Mouse (Mus musculus) left cerebral cortex, postnatal 10 days (tissue): Measurements from ENCODE around the gene BC025920. TPM values are rescaled to one million over a fixed set of nuclear protein-coding genes. Genes with fewer than 3 reads are reported as not detected.

Source experiments
- DNase-seq, 2 experiments: peaks; one replicate each; pipeline ENCODE4 v3.0.0; 2021 to 2022; ENCODE audit warnings: low spot score in 2 of 2, mixed read lengths in 1 of 2; ENCODE audit errors: extremely low spot score in 1 of 2
- intact Hi-C: fragments of 180-260 bp; cut with DNase I; formaldehyde crosslinking; loops from one replicate; pipeline ENCODE4 v1.15.1; 2025
- total RNA-seq, 2 experiments: library from RNA; stranded (reverse); gene quantifications; 2 replicates each; pipeline ENCODE4 v1.2.3; 2021

Gene BC025920
- total RNA-seq, 2 experiments from 2014 or later = 1.9 to 2.2 TPM

DNA sequence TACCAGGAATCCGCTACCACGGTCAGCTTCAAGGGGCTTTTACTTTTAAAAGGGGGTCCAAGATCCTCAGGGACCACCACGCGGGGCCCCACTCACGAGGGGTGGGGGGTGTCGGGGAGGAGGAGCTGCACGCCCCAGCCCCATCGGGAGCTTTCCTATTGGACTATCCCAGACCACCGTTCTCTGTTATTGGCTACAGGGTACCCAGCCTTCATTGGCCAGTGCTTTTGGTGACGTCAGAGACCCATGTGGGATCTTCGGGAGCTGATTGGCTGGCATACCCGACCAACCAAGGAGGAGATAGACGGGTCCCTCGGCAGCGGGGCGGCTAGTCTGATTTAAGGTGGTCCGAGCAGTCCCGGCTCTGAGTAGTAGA lies 34.6 kb upstream of the BC025920 start:
- intact Hi-C loops = no loop called here
- peak; percentile 98 to 100 for DNase-seq

DNA sequence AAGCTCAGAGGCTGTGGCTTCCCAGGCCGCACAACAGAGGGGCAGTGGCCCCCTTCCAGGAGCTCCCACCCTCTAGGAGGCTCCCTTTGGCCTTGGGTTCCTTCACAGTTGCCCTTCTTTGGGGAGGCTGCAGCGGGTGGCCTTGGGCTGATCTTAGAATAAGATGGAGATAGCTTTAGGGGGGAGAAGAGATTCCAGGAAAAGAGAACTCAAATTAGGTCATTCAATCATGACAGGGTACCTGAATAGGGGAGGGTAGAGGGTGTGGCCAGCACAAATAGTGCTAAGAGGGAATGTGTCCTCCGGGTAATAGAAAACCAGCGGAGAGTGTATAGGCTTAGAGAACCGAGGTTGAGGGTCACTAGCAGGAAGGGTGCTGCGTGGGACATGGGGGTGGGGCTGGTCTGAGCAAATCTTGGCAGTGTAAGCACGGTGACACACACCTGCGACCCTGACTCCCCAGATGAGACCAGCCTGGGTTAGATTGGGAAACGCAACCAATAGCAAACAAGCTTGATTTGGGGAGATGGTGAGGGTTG lies 33.9 kb upstream of the BC025920 start:
- intact Hi-C loops = no loop called here
- no peak for DNase-seq

GRCm38 (mm10) chr10:81572975-81573374 lies 33.1 kb upstream of the BC025920 start:
- intact Hi-C loops = no loop called here
- peak in 1 of 2 experiments; percentile 62 for DNase-seq

GRCm38 (mm10) chr10:81574081-81575056 lies 31.7 kb upstream of the BC025920 start, which contains the start of gene Tle2:
Gene Tle2, plus strand, starts transcription at chr10:81574561.
- intact Hi-C loops = no loop called here
- no peak for DNase-seq

GRCm38 (mm10) chr10:81575208-81575631 lies 30.9 kb upstream of the BC025920 start:
- DNase-seq = no peak
- intact Hi-C loops = no loop called here

- intact Hi-C loops = no loop called here
Observed at GRCm38 (mm10) chr10:81575695-81576094, 30.4 kb upstream of the BC025920 start.

DNA sequence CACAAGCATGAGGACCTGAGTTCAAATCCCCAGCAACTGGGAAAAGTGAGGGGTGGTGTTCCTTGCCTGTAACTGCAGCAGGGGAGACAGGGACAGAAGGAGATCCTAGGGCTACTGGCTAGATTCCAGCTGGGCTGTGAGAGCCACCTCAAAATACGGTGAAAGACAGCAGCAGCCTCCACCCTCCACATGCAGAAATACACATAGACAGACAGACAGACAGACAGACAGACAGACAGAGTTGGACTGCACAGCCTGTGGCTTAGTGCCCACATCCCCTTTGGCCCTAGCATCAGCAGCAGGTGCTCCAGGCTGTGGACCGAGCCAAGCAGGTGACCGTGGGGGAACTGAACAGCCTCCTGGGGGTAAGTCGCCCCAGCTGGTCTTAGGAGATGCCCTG lies 26.1 kb upstream of the BC025920 start:
- no peak for DNase-seq
- intact Hi-C loops = no loop called here

More at GRCm38 (mm10) chr10:81575695-81576094, 30.4 kb upstream of the BC025920 start:
- no peak for DNase-seq

GRCm38 (mm10) chr10:81580441-81581070 lies 25.5 kb upstream of the BC025920 start:
- intact Hi-C loops = no loop called here
- DNase-seq = no peak

GRCm38 (mm10) chr10:81583347-81583746 lies 22.7 kb upstream of the BC025920 start:
- DNase-seq = no peak
- intact Hi-C loops = no loop called here

- intact Hi-C loops = no loop called here
- DNase-seq = no peak
Observed at GRCm38 (mm10) chr10:81588739-81589138, 17.3 kb upstream of the BC025920 start.

DNA sequence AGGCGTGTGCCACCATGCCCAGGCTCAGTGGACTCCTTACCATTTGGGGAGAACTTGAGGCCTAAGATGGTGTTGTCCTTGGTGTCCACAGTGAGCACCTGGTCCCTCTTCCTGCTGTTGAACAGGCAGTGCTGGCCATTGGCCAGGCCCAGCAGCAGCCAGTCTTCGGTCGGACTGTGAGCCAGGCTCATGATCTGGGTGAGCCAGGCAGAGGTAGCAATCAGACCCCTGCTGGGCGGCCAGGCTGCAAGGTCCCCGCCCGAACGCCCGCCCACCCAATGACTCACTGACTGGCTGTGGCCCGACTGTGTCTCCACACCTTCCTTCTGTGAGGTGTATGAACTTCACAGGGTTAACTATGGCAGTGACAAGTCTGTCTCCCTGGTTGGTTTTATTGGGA lies 14.2 kb upstream of the BC025920 start:
- intact Hi-C loops = no loop called here
- no peak for DNase-seq

- intact Hi-C loops = no loop called here
Observed at GRCm38 (mm10) chr10:81592631-81593030, 13.4 kb upstream of the BC025920 start.

DNA sequence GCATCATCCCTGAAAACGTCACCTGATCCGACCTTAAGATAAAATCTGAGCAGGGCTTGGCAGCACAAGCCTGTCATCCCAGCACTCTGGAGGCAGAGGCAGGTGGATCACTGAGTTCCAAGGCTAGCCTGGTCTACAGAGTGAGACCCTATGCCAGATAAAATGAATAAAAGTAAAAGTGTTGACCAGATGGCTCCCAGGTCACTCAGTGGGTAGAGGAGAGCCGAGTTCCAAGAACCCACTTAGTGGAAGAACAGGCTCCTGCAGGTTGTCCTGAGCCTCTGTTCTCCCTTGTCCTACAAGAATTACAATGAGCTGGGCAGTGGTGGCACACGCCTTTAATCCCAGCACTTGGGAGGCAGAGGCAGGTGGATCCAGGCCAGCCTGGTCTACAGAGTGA lies 12.8 kb upstream of the BC025920 start:
- intact Hi-C loops = no loop called here
- DNase-seq = no peak

More at GRCm38 (mm10) chr10:81592631-81593030, 13.4 kb upstream of the BC025920 start:
- no peak for DNase-seq

GRCm38 (mm10) chr10:81593935-81594334 lies 12.1 kb upstream of the BC025920 start:
- intact Hi-C loops = no loop called here

DNA sequence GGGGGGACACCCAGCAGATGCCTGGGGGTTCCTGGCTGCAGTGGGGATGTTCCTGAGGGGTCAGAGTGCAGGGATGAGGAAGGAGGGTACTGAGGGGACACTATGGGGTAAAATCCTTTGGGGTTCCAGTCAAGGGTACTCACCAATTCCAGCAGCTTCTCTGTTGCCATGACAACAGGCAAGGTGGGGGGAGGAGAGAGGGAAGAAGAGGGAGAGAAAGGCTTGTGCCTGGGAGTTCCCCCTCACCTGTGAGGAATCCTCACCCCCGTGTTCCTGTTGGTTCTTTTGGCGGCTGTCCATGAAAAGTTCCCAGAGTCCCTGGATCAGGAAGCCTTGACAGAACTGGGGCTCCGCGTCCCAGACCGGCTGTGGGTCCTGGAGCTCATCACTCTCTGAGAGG lies 10.5 kb upstream of the BC025920 start:
- no peak for DNase-seq
- intact Hi-C loops = no loop called here

More at GRCm38 (mm10) chr10:81593935-81594334, 12.1 kb upstream of the BC025920 start:
- DNase-seq = no peak

- intact Hi-C loops = no loop called here
- no peak for DNase-seq
Observed at GRCm38 (mm10) chr10:81596611-81597010, 9.5 kb upstream of the BC025920 start.

DNA sequence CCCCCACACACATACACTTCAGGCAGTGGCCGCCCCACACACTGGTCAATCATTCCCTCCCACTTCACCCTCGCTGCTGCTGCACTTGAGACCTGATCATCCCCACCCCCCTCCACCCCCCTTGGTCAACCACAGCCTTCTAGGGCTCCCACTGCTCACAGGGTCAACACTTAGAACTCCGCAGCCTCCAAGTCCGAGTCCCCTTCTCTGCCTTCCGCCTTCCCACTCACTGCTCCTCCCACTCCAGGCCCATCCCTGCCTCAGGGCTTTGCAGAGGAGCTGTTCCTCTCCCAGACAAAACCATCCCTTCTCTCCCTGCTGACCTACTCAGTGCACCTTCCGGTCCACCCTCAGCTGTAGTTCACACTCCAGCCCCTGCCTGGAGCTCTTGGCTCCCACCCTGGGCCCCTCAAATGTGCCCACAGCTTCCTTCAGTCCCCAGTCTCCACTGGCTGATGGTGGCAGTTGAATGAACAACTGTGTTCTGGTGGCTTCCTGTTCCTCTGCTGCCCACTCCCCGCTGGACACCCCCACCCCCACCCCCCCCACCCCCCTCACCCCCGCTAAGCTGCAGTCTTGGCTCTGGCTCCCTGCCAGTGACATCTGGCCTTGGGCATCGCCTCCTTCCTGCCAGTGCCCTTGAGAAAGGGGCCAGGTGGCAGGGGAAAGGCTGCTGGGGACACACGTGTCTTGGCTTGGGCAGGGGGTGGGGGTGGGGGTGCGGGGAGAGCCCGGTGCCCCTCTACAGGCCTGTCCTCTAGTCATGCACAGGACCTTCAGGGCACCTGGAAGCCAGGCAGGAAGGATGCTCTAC lies 8.7 kb upstream of the BC025920 start:
- intact Hi-C loops = no loop called here
- peak in 1 of 2 experiments; percentile 61 for DNase-seq

GRCm38 (mm10) chr10:81598342-81598741 lies 7.7 kb upstream of the BC025920 start:
- intact Hi-C loops = no loop called here
- no peak for DNase-seq

DNA sequence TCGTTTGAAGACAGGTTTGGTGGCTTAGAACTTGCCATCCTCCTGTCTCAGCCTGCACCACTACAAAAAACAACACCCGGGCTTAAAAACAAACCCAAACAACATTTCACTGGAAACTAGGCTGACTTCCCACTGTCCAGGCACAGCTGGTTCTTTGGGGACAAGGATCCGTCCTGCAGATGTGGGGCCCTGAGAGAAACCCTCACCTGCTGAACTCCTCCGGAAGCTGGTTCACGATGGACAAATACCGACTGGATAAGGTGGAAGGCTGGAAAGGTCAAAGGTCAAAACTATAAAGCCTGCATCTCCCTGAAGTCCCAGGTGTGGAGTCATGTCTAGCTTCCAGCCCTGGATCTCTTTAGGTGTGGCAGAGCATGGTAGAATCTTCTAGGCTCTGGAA lies 7.2 kb upstream of the BC025920 start:
- intact Hi-C loops = no loop called here
- no peak for DNase-seq
